Mouse (Mus musculus) embryonic fibroblast, embryonic 13.5 days (primary cell): ENCODE results near the gene Gm20509.

Experiments used
- CTCF ChIP-seq: IDR thresholded peaks from 2 replicates; pipeline ENCODE4 v1.5.1; 2011; ENCODE audit warnings: mild to moderate bottlenecking, control low read depth, low read length, moderate library complexity, borderline replicate concordance; ENCODE audit not compliant: insufficient read depth
- POLR2A ChIP-seq: IDR thresholded peaks from 2 replicates; pipeline ENCODE4 v1.6.1; 2011; ENCODE audit warnings: low read depth, mild to moderate bottlenecking, control low read depth, low read length, moderate library complexity

- TF ChIP-seq CTCF = no peak
- no peak for TF ChIP-seq POLR2A
Measured at GRCm38 (mm10) chr9:73090121-73090520, 12.1 kb upstream of the Gm20509 start.
